Mouse (Mus musculus) forelimb bud, embryonic 11.5 days (tissue): ENCODE measurements around the gene Cpox.
A peak's percentile ranks its signal among the peaks of the same experiment; 100 is the strongest.

Experiments
- DNase-seq: peaks from one replicate; pipeline ENCODE4 v3.0.0-alpha.2; 2012; ENCODE audit warnings: low read depth, low spot score

The Cpox gene

DNA sequence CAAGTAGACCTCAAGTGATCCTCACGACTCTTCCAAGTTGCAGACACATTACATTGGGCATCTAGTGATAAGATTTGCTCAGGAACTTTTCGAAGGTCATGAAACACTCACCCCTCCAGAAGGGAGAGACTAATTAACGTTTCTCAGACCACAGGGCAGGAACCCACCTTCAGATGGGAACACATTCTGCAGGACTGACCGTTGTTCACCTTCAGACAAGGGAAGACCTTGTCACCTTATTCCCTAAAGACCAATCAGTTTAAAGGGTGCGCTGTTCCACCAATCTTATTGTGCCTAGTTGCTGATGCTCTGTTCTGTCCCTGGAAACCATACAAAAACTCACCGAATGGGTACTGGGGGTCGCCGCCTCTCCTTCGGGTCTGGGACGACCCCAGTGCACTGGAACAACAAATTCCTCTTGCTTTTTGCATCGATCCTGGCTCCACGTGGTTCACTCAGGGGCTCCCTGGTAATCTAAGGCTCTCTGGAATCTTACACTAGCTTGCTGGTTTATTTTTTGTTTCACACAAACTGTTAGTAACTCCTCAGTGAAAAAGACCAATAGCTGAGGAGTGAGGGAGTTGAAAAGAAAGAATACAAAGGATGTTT is 30.8 kb downstream of the Cpox start:
- no peak for DNase-seq

DNA sequence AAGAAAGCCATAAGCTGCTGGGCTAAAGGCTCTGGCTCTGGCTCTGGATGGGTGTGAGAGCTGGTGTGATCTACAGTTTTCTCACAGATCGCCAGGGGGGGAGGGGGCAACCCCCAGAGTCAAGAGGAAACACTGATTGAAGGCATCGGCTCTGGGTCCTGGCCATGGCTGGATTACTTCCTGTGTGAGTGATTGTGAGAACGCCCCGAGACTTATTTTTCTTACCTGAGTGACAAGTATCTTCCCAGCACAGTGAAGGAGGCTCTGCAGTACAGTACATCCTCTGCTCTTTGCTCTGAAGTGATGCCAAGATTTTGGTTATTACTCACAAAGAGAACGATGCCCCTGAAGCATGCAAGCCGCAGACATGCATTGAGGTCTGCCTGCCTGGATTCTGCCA is 31.7 kb downstream of the Cpox start:
- DNase-seq: no peak

DNA sequence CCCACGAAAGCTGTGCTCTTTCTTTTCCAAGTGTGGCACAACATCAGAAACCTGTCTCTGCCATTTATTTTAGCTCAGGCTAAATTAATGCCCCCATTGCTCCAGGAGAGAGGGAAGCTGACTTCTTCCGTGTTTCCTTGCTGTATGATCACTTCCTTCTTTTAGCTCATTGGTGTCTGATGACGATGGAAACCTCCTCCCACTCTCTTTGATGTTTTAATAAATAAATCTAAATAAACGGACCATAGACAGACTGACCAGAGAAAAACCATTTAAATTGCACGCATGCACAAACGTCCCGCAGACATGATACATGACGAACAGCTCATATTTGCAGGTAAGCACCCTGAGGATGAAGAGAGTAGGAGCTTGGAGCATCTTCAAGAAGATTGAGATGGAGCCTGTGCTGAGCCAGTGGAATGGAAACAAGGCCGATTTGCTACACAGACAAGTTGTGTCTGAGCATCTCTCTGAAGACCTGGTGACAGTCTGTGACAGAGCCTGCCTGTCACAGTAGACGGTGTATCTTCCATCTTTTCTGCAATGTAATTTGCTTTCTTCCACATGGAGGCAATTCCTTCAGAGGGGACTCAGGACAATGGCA is 32.3 kb downstream of the Cpox start:
- DNase-seq: no peak

DNA sequence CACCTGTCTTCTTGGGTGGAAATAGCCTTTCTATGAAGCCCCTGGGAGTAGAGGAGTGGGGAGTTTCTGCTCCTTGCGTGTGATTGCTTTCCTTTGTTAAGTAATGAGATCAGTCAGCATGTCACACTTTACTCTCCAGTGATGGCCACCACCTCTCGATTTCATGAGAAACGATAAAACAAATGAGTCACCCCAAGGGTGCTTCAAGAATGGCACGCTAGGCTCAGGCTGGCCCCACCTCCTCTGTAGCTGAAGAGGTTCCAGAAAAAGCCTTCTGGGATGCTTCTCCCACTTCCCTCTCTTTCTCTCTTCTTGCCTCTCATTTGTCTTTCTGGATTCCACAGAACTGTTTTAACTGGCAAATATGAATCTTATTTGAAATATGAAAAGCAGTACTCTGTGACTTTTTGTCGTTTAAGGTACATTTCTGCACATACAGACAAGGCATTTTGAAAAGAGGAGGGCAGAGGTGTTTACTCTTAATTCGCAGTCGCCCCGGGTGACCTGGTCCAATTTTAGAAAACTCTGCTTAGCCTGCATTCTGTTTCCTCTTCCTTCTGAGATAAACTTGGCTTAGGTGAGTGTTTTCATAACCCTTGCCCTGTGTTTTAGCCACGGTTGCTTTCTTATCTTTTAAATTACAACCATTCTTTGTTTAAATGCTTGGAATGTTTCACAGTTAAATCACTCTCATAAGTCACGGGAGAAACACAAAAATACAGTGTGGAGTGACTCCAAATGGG is 33.5 kb downstream of the Cpox start:
- no peak for DNase-seq

DNA sequence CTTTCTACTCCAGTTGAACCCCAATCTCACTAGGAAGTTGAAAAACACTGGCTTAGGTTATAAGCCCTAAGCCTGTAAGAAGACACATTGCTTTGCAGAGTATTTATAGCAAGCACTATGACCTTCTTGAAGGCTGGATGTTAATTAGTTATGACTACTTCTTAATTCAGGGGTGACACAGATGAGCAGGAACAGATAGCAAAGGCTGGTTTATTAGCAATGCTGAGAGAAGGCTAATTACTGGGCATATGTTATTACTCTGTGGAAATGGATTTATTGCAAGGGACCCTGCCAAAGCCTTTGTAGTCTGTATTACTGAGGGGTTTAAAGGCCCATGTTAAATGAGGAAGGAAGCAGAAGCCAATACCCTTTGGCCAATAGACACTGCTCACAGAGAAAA is 34.9 kb downstream of the Cpox start:
- DNase-seq: no peak

DNA sequence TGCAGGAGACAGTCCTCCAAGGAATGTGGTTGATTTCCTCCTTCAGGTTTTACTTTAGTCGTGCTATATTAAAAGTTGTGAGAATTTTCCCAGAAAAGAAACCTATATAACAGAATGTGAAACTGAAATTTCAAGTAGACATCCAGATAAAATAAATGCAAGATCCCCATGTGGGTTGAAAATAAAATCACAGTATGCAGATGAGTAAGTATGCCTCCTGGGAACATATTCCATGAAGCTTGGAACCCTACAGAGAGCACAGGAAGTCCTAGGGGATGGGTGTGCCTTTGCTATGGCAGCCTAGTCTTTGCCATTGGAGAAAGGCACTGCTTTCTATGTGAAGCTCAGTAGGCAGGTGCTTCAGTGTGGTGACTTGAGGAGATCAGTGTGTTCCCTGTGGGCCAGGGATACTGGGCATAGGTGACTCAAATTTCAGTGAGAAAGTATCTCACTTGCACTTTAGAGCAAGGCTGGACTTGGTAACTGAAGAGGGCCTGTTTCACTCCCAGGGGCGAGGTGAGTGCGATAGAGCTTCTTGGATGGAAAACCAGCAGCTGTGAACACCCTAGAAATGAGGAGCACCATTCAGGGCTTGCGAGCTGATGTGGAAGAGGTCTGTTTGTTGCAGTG is 37.3 kb downstream of the Cpox start:
- DNase-seq: no peak

DNA sequence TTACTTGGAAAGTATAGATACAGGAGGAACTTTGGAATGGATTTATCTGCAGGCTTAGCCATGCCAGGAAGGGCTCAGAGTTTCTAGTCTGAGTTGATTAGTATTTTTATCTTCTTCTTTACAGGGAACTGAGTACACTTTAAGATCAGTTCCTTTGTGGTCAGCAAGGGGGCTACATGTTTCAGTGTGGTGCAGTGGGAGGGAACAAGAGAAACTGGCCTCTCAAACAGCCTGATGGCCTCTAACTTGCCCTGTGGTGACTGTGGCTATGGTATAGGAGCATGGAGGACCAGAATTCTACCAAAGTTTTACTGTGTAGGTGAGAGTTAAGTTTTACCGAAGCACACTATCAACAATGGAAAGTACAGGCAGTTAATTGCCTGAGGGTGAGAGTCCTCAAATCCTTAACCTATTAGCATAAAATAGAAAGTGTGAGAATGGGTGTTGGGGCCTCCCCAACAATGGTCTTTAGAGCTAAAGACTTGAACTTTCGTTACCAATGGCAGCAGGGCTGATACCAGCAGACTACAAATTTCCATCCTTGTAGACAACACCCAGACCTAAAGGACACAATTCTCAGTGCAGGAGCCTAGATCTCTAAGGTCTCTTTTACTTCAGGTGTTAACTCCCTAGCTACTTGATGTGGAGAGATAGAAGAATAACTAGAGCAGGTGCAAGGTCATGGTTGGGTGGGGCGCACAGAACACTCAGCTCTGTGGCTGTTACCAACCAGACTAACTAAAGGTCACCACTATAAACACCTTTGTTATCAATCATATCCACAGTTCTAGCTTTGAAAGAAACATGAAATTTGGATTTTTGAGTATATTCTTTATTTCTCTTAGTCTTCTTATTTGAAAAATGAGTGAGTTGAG is 38.7 kb downstream of the Cpox start:
- DNase-seq: no peak

DNA sequence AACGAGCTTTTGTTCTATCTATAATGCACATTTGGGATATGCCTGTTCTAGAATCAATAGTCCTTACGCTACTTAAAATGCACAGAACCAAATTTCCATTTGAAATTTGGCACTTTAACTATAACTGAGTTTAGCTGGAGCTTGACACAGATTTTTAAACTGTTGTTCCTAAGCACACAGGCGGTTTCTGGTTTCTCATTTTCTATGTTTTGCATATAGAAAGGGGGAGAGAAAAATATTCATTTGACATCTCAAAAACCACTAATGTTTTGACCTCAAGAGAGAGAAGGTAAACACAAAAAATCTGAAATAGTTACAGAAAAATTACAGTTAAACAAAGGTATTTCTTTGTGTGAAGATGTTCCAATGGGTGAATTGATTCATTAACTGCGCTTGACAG is 39.4 kb downstream of the Cpox start:
- DNase-seq: no peak

DNA sequence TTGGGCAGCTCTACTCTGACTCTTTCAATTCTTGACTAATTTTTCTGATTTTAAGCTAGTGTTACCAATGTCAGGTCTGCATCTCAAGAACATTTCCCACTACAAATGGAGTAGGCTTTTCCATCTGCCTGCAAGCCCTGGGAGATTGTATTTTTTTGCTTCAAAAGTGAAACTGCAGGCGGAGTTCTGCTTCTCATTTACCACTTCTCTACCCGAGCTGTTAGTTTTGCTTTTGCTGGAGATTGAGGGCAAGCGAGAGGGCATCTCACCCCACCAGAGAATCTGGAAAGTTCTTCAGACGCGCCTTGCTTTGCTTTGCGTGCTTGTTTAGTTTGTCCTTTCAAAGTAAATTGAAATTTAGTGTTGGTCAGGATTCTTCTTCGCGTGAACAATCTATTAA is 42.1 kb downstream of the Cpox start:
- DNase-seq: no peak

DNA sequence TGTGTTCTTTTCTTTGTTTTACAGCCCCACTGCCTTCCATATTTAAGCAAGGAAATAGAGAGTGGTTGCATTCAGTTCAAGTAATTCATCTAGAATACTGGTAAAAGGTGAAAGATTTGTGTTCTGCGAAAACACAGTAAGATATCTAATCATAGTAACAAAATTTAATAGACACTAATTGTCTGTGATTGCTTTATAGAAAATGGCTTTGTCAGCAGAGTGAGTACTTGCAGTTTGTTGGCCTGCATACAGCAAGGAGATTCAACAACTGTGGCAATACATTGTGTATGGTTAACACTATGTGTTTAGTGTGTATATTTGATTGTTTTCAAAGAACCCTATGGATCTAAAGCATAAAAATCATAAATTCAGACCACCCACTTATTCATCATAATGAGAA is 43.0 kb downstream of the Cpox start:
- no peak for DNase-seq

DNA sequence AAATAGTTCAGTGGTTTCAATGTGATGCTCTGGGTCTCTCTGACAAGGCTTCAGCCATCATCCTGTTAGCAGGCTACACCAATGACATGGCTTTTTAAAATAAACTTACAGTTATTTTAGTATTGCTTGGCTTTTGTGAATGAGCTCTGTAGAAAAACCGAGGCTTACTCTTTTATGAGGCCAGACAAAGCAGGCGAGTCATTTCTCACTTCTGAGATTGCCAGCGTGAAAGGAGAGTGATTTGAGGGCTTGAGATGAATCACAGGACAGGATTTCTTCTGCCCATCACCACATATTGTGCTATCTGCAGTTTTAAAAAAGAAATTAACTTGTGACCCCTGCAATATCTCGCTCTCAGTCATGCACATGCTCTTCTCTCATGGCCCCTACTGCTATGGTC is 44.9 kb downstream of the Cpox start:
- no peak for DNase-seq

DNA sequence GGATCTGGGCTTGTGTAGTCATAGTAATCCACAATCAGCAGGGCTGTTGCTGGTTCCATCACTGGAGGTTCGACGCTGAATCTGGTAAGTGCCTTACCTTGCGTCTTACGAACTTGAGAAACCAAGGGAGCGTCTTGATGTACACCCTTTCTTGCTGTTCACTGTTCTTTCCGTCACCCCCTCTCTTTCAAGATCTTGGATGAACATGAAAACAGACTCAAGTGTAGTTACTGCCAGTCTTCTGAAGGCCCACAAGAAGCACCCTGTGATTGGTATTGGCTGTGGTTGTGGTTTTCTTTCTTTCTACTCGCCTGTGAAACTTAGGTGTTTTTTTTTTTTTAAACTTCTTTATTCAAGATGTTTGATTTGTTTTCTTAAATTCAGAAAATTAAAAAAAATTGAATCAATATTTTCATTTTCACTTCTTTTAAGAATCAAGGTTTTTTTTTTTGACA is 48.6 kb downstream of the Cpox start, which contains the start of gene Gpr15:
Gpr15 (minus strand) TSS at position 405 of the 455 bp plus-strand sequence.
- DNase-seq: no peak

DNA sequence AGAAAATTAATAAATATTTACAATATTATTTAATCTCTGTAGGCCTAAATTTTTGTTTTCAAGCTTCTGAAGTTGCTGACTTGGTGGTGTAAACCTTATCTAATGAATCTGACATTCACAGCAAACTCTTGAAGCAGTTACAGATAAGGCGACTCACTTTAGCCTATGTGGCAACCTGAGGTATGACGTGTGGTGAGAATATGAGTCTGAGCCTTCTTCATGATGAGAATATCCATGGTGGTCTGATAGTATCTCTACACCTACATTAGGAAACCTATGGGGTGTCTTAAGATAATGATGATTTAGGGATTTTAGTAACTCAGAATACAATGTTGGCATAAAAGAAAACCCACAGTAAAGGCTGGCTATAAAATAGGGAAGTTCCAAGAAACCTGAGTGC is 52.2 kb downstream of the Cpox start:
- DNase-seq: no peak

DNA sequence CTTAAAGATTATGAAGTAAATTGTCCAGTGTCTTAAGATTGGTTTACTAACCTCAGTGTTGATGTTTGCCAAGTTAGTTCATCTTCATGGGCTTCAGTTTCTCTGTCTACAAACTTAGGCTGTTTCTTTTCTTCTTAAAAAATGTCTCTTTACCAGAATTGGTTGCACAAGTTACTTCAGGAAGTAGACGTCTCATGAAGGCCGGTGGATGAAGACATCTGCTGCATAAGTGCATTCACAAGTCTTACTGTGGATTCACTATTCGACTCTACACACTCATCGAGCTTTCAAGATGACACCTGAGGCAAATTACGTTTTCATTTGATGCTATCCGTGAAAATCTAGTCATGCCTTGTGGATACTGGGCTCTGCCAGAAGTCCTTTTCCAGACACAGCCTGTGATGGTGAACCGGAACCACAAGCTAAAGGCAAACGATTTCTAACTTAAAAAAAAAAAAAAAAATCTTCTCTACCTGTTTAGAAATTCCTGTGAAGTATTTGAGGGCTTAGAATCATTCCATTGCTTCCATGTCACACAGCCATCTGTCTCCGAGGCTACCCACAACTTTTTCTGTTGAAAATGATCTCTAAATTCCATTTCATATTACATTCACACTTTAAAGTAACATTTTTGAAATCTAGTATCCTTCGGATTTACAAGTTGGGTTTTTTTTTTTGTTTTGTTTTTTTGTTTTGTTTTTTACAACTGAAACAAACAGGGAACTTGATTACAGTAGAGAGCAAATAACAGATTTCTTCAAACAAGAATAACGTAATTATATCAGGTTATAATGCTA is 56.8 kb downstream of the Cpox start:
- DNase-seq: no peak

DNA sequence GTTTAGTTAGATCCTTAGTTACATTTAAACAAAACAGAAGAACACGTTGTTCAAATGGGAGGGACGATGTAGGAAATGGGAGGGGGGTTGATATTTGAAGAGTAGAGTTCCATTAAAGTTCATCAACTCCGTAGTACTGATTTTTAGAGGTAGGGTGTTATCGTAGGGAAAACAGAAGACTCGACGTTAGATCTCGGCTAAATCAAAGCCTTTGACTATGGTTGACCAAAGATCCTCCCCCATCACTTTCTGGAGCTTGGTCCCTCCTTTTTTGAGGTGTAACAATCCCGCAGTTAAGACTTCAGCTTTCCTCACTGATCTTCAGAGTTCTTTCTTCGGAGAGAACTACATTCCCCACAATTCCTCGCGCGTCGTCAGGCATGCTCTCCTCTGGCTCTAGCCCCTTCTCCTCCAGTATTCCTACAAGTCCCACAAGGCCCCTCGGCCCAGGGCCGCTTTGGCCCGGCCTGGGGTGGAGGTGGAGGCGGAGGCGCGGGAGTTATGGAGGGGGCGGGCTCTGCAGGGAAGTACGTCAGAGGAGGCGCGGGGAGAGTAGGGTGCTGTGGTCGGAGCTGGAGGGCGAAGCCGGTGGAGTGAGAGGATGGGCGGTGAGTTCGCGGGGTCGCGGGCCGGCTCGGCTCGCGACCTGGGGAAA is 57.5 kb downstream of the Cpox start, which contains the start of gene Cldnd1:
Cldnd1 (plus strand) TSS at position 434 of the 655 bp plus-strand sequence.
- DNase-seq: peak; percentile 95

DNA sequence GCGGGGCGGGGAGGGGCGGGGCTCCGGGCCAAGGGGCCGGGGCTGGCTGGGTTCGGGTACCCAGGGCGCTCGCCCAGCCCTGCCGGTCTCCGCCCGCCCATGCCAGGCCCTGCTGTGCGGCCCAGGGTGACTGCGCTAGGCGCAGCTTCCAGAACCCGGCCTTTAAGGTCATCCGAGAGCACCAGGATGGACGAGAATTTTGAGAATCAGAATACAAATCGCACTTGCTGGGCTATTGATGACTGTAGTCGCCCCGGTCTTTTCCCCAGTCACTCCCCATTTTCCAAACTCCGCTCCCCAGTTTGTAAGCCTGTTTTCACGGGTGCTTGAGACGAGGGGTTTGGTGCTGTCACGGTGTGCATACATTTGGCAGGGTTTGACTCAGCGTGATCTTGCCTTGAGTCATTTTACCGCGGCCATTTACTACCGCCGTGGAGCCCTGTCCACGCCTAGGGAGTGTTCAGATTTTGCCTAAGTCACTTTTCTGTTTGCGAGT is 58.1 kb downstream of the Cpox start:
- peak; percentile 16 for DNase-seq

DNA sequence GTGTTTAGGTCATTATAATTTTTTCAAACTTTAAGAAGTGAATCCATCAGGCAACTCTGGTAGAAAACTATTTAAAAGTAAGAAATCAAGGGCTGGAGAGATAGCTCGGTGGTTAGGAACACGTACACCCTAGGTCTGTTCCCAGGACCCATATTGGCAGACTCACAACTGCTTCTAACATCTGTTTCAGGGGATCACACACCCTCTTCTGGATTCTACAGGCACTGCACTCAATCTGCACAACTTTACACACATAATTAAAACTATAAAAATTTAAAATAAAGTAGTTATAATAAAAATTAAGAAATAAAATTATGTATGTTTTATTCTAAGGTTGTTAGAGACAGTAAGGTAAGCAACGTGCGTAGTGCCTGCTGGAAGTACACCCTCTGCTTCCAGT is 68.1 kb downstream of the Cpox start:
- no peak for DNase-seq

DNA sequence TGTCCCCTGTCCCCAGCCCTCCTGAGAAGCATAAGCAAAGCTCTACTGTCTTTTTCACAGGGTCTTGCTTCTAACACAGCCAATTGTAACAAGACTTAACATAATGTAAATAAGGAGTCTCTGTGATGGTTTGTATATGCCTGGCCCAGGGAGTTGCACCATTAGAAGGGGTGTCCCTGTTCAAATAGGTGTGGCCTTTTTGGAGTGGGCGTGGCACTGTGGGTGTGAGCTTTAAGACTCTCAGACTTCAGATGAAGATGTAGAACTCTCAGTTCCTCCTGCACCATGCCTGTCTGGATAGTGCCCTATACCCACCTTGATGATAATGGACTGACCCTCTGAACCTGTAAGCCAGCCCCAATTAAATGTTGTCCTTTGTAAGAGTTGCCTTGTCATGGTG is 68.7 kb downstream of the Cpox start:
- DNase-seq: no peak

DNA sequence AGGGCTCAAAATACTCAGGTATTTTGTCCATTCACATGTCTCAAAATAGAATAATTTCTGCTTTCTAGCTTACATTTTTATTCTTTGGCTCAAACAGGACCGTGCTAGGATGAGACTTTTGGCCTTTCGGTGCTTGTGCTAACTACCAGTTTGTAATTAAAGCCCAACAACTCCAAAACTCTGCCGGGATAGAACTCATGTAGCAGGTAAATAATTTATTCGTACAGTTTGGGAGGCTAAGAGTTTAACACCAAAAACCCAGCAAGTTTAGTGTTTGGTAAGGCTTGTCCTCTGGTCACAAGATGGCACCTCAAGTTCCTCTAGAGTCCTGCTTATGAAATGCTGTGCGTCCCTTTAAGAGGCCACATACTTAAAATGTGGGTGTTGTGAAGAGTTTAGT is 70.7 kb downstream of the Cpox start:
- DNase-seq: no peak

DNA sequence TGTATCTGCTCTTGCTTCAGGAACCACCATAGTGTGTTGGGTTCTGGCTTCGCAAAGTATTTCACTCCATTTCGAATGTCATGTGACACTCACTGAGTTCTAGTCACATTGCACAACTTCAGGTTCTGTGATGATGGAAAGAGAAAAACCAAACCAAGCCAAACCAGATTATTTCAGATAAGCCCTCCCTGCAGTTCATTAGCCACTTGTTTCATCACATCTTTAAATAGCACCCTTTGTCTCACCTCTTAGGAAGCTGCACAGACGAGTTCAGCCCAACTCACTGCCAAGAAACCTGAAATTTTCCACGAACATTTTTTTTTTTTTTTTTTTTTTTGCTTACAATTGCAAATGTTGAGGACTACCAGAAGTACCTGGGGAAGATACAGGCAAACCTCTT is 76.6 kb downstream of the Cpox start:
- DNase-seq: no peak
